Mouse (Mus musculus) neural tube, embryonic 14.5 days (tissue): ENCODE results near the gene Ddrgk1. TPM values are rescaled to one million over a fixed set of nuclear protein-coding genes. Genes with fewer than 3 reads are reported as not detected.

Experiments
- ATAC-seq: fragments of 200-750 bp; cut with Nextera tagmentation; 2 replicates; pipeline ENCODE4 v1.8.0; 2017; ENCODE audit warnings: low read depth, mild to moderate bottlenecking, moderate TSS enrichment, moderate library complexity
- H3K27ac ChIP-seq: fragments of 300-500 bp; sonication (generic); 2 replicates; pipeline ENCODE4 v1.5.1; 2014; ENCODE audit warnings: low read depth, mild to moderate bottlenecking, control low read depth, low read length, moderate library complexity, mixed read lengths
- H3K27me3 ChIP-seq: fragments of 300-500 bp; sonication (generic); 2 replicates; pipeline ENCODE4 v1.6.1; 2014; ENCODE audit warnings: low read length; ENCODE audit not compliant: control insufficient read depth, insufficient read depth
- H3K36me3 ChIP-seq: fragments of 300-500 bp; sonication (generic); 2 replicates; pipeline ENCODE4 v1.6.1; 2014; ENCODE audit warnings: low read length, mixed read lengths; ENCODE audit not compliant: control insufficient read depth, insufficient read depth
- H3K4me1 ChIP-seq: fragments of 300-500 bp; sonication (generic); 2 replicates; pipeline ENCODE4 v1.6.1; 2014; ENCODE audit warnings: low read length; ENCODE audit not compliant: control insufficient read depth, insufficient read depth
- H3K4me2 ChIP-seq: fragments of 300-500 bp; sonication (generic); 2 replicates; pipeline ENCODE4 v1.6.1; 2014; ENCODE audit warnings: mild to moderate bottlenecking, low read depth, low read length, control low read depth
- H3K4me3 ChIP-seq: fragments of 300-500 bp; sonication (generic); 2 replicates; pipeline ENCODE4 v1.5.1; 2014; ENCODE audit warnings: low read depth, low read length, control low read depth, mixed read lengths
- H3K9ac ChIP-seq: fragments of 300-500 bp; sonication (generic); replicated peaks from 2 replicates; pipeline ENCODE4 v1.6.1; 2014; ENCODE audit warnings: low read depth, mild to moderate bottlenecking, control low read depth, low read length, mixed read lengths
- H3K9me3 ChIP-seq: fragments of 300-500 bp; sonication (generic); 2 replicates; pipeline ENCODE4 v1.6.1; 2016; ENCODE audit warnings: low read length; ENCODE audit not compliant: control insufficient read depth
- WGBS: fragments of 180-500 bp; shearing (Covaris S2); extraction: QIAGEN DNeasy Blood & Tissue Kit; methylation state at CpG from one replicate; pipeline ENCODE4 v1.1.7; 2014; 5-methylcytosine and 5-hydroxymethylcytosine counted together
- polyA plus RNA-seq: library from polyadenylated mRNA; unstranded; fragments of >200 nt; fragmentation: Nextera tagmentation; extraction: Ambion mirVana; gene quantifications from 2 replicates; pipeline ENCODE4 v1.2.1, GENCODE M21; 2014

The Ddrgk1 gene
- polyA plus RNA-seq, 1 experiment from 2014 or later, result 77.0 TPM

GRCm38 (mm10) chr2:130632416-130632815, 32.0 kb downstream of the Ddrgk1 start:
- Histone ChIP-seq H3K4me1 (peaks cover 15% of the 10 kb centered on the region; the same call in 1 of the 2 replicates), H3K27ac (no peak overlapping the region), H3K36me3 (peaks cover 3% of the 10 kb centered on the region), H3K9me3 (no peaks in the 10 kb centered on the region), H3K27me3 (peaks cover 33% of the 10 kb centered on the region), H3K9ac (no peak overlapping the region), H3K4me3 (no peak overlapping the region), H3K4me2 (no peak overlapping the region)
- WGBS, result 73% methylated on average over 1 of the region's 1 CpGs
- no peak for ATAC-seq

DNA sequence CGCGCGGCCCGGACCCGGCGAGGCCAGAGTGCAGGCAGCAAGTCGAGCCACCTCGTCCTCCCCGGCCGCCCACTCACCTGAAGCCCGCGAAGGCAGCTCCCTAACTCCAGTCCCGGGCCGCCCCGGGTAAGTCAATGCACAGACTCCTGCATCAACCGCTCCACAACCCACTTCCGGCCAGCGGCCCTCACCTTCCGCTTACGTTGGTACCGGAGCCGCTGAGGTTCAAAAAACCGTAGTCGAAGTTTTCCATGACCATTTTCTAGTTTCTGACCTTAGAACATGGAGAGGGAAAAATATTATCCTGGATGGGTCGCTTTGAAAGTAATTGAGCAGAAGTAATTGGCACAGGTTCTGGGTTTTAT, 34.6 kb downstream of the Ddrgk1 start, which contains the start of the genes Fastkd5 and Ubox5:
Gene Fastkd5, minus strand, starts transcription at position 189 of the 365 bp plus-strand sequence.
Gene Ubox5, minus strand, starts transcription at position 200 of the 365 bp plus-strand sequence.
- Histone ChIP-seq H3K4me3 (peak within 1 kb of the TSS; percentile 98), H3K4me2 (peak within 1 kb of the TSS; percentile 87), H3K4me1 (peaks cover 8% of the 10 kb centered on the region; the same call in 1 of the 2 replicates), H3K9ac (peak within 1 kb of the TSS; percentile 90), H3K27ac (peak within 1 kb of the TSS; percentile 60), H3K36me3 (peaks cover 7% of the 10 kb centered on the region), H3K27me3 (peaks cover 11% of the 10 kb centered on the region), H3K9me3 (no peaks in the 10 kb centered on the region)
- ATAC-seq, result peak; percentile 89
- under 1% methylated on average over 25 of the region's 25 CpGs for WGBS

- H3K27ac ChIP-seq, result peak overlapping the region; percentile 60
- peaks cover 10% of the 10 kb centered on the region for H3K36me3 ChIP-seq
- 2% methylated on average over 34 of the region's 37 CpGs for WGBS
- no peaks in the 10 kb centered on the region for H3K9me3 ChIP-seq
- peak overlapping the region; percentile 90 for H3K9ac ChIP-seq
- H3K4me3 ChIP-seq, result peak overlapping the region; percentile 98
- H3K27me3 ChIP-seq, result peaks cover 7% of the 10 kb centered on the region
- H3K4me2 ChIP-seq, result peak overlapping the region; percentile 87
- peak; percentile 58 for ATAC-seq
- H3K4me1 ChIP-seq, result 0 out of 2 replicates have a peak, but pooled peaks cover 7% of the 10 kb centered on the region
Observed at GRCm38 (mm10) chr2:130629080-130629838, 35.2 kb downstream of the Ddrgk1 start.

DNA sequence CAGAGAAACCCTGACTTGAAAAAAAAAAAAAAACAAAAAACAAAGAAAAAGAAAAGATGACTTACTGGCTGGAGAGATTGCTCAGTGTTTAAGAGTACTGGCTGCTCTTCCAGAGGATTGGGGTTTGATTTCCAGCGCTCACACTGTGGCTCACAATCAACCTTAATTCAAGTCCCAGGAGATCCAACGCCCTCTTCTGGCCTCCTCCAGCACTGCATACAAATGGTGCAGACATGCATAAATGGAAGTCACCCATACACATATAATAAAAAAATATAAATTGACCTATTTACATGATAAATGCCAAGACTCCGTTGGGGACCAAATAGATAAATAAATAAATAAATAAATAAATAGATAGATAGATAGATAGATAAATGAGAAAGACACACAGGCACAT, 36.0 kb downstream of the Ddrgk1 start:
- no peaks in the 10 kb centered on the region for H3K27me3 ChIP-seq
- H3K4me1 ChIP-seq, result 0 out of 2 replicates have a peak, but pooled peaks cover 7% of the 10 kb centered on the region
- H3K9ac ChIP-seq, result no peak overlapping the region
- H3K4me2 ChIP-seq, result peak overlapping the region; percentile 87; the same call in 1 of the 2 replicates
- WGBS, result 59% methylated on average over 3 of the region's 3 CpGs
- H3K36me3 ChIP-seq, result peaks cover 10% of the 10 kb centered on the region
- H3K4me3 ChIP-seq, result peak overlapping the region; percentile 98; the same call in 1 of the 2 replicates
- H3K9me3 ChIP-seq, result no peaks in the 10 kb centered on the region
- no peak for ATAC-seq
- H3K27ac ChIP-seq, result no peak overlapping the region

DNA sequence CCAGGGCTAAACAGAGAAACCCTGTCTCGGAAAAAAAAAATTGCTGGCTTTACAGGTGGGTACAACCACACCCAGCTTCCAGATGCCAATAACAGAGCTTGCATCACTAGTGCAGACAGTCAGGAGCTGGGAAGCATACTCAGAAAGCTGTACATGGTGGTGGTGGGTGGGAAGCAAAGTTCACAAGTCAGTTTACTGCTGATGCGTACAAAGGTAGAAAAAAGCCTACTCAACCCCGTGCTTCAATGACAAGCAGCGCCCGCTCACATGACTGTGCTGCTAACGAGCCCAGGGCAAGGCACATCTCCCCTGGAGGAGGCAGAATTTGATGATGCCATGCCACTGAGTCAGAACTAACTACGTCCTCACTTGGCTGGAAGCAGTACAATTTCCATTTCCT, 45.5 kb downstream of the Ddrgk1 start:
- peaks cover 22% of the 10 kb centered on the region for H3K36me3 ChIP-seq
- ATAC-seq, result no peak
- no peaks in the 10 kb centered on the region for H3K9me3 ChIP-seq
- no peak overlapping the region for H3K4me2 ChIP-seq
- no peak overlapping the region for H3K27ac ChIP-seq
- 95% methylated on average over 7 of the region's 7 CpGs for WGBS
- no peaks in the 10 kb centered on the region for H3K4me1 ChIP-seq
- H3K27me3 ChIP-seq, result no peaks in the 10 kb centered on the region
- no peak overlapping the region for H3K9ac ChIP-seq
- H3K4me3 ChIP-seq, result no peak overlapping the region

- Histone ChIP-seq H3K27me3 (no peaks in the 10 kb centered on the region), H3K36me3 (peaks cover 24% of the 10 kb centered on the region), H3K27ac (no peak overlapping the region), H3K4me2 (no peak overlapping the region), H3K4me1 (no peaks in the 10 kb centered on the region), H3K9ac (no peak overlapping the region), H3K4me3 (no peak overlapping the region), H3K9me3 (no peaks in the 10 kb centered on the region)
- WGBS, result 68% methylated on average over 3 of the region's 3 CpGs
- ATAC-seq, result no peak
Observed at GRCm38 (mm10) chr2:130613091-130613490, 51.4 kb downstream of the Ddrgk1 start.

Other genes with a start within 250 kb of the Ddrgk1 start
- 76.4 and 81.7 TPM in 2 replicates for gene Vps16, start 240.3 kb downstream of the Ddrgk1 start, polyA plus RNA-seq
- 10.8 and 11.5 TPM in 2 replicates for gene Pced1a, start 240.0 kb downstream of the Ddrgk1 start, polyA plus RNA-seq
- gene Ptpra, start 214.4 kb downstream of the Ddrgk1 start, polyA plus RNA-seq, result 164 and 165 TPM in 2 replicates
- 101 and 110 TPM in 2 replicates for gene Mrps26, start 100.9 kb downstream of the Ddrgk1 start, polyA plus RNA-seq
- gene Oxt, start 88.5 kb downstream of the Ddrgk1 start, polyA plus RNA-seq, result not detected in 2 replicates
- gene Avp, start 82.1 kb downstream of the Ddrgk1 start, polyA plus RNA-seq, result 0.39 and 0.68 TPM in 2 replicates
- gene Fastkd5, start 34.6 kb downstream of the Ddrgk1 start, polyA plus RNA-seq, result 12.4 and 14.6 TPM in 2 replicates
- gene Ubox5, start 34.6 kb downstream of the Ddrgk1 start, polyA plus RNA-seq, result 11.3 and 12.5 TPM in 2 replicates
- gene Lzts3, start 21.9 kb downstream of the Ddrgk1 start, polyA plus RNA-seq, result 6.2 and 8.4 TPM in 2 replicates
- gene Itpa, start 3.0 kb upstream of the Ddrgk1 start, polyA plus RNA-seq, result 116 and 117 TPM in 2 replicates
- gene Slc4a11, start 32.9 kb upstream of the Ddrgk1 start, polyA plus RNA-seq, result 0.37 and 0.50 TPM in 2 replicates
- 106 and 109 TPM in 2 replicates for gene 4930402H24Rik, start 241.7 kb upstream of the Ddrgk1 start, polyA plus RNA-seq
- gene Atrn, start 241.8 kb upstream of the Ddrgk1 start, polyA plus RNA-seq, result 24.7 and 25.3 TPM in 2 replicates